Mouse (Mus musculus) olfactory bulb, adult 2 months (tissue): Measurements from ENCODE around the gene Elavl1.

Source experiments
- CTCF ChIP-seq: fragments of 200-500 bp; IDR thresholded peaks from 2 replicates; pipeline ENCODE4 v1.5.1; 2012; ENCODE audit warnings: low read depth, mild to moderate bottlenecking, low read length, moderate library complexity; ENCODE audit not compliant: insufficient read depth
- POLR2A ChIP-seq: fragments of 200-500 bp; IDR thresholded peaks from 2 replicates; pipeline ENCODE4 v1.6.1; 2012; ENCODE audit warnings: mild to moderate bottlenecking, low read depth, low read length, moderate library complexity; ENCODE audit not compliant: insufficient read depth

GRCm38 (mm10) chr8:4276111-4276465 lies 49.1 kb downstream of the Elavl1 start:
- TF ChIP-seq CTCF (no peak), POLR2A (no peak)
